Mouse (Mus musculus) cortical plate, adult 2 months (tissue): Measurements from ENCODE around the gene Troap.

ENCODE experiments used
- CTCF ChIP-seq: fragments of 200-500 bp; IDR thresholded peaks from 2 replicates; pipeline ENCODE4 v1.5.1; 2011; ENCODE audit warnings: mild to moderate bottlenecking, control low read depth, low read length; ENCODE audit not compliant: insufficient read depth; ENCODE audit errors: extremely low read depth
- POLR2A ChIP-seq: fragments of 200-500 bp; IDR thresholded peaks from 2 replicates; pipeline ENCODE4 v1.6.1; 2011; ENCODE audit warnings: mild to moderate bottlenecking, low read length, control low read depth; ENCODE audit not compliant: insufficient read depth; ENCODE audit errors: extremely low read depth

GRCm38 (mm10) chr15:99082840-99083239, 8.5 kb downstream of the Troap start:
- TF ChIP-seq CTCF (no peak), POLR2A (no peak)
